Comparison of ENCODE assay signal across 9 mouse cellular contexts in the genomic region with DNA sequence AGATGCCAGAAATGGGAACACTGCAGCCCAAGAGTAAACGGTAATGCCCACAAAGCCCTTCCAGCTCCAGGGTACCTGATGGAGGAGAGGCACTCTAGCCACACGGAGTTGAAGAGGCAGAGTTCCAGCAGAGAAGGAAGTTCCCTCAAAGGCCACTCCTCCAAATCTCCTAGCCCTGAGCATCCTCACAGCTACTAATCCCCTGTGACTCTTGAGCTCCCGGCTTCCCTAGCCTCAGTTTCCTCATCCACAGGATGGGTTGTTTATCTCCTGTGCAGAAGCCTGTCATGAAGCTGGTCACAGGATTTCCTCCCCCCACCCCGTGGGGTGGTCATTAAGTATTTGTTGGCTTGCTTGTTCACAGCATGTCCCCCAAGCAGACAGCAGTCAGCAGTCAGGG. TPM values are rescaled to one million over a fixed set of nuclear protein-coding genes. Genes with fewer than 3 reads are reported as not detected.
DNase-seq lines count a peak whose midpoint lies in the region; ATAC-seq and TF ChIP-seq lines count a peak whose summit lies in the region.
"Had no signal": no experiment of that assay in that cellular context is flagged by ENCODE, and none has a peak within 500 bp of the region (broad histone marks: within the 10 kb centered on the region; RNA-seq: fewer than 3 reads in every experiment).

No protein-coding gene starts in this region.

- TF ChIP-seq POLR2A in bone marrow macrophage, adult 2 months (IDR thresholded peaks at IDR 0.05; ENCODE audit: borderline replicate concordance, low read depth, low read length): no peak

- TF ChIP-seq CTCF in bone marrow macrophage, adult 2 months (IDR thresholded peaks at IDR 0.05; ENCODE audit: low read depth, low read length): 0 out of 2 replicates have a peak, but pooled peaks have one; percentile 4

- 0 out of 2 replicates have a peak, but pooled peaks have one; percentile 3 for ATAC-seq in forebrain, embryonic 13.5 days
- no peak for ATAC-seq in forebrain, embryonic 11.5 days (replicated peaks; ENCODE audit: low FRiP score)
- no peak for ATAC-seq in kidney, embryonic 14.5 days (ENCODE audit: low FRiP score, low TSS enrichment)
- no peak for ATAC-seq in liver, embryonic 15.5 days (ENCODE audit: insufficient read depth)
- no peak for ATAC-seq in midbrain, embryonic 13.5 days

- H3K27me3 ChIP-seq in forebrain, embryonic 13.5 days: no peaks in the 10 kb centered on the region
- H3K27me3 ChIP-seq in forebrain, embryonic 11.5 days (ENCODE audit: control insufficient read depth, insufficient read depth, low read length): no peaks in the 10 kb centered on the region
- H3K27me3 ChIP-seq in kidney, embryonic 14.5 days (ENCODE audit: control insufficient read depth, insufficient read depth, low read length): no peaks in the 10 kb centered on the region
- H3K27me3 ChIP-seq in liver, embryonic 15.5 days: no peaks in the 10 kb centered on the region
- no peaks in the 10 kb centered on the region for H3K27me3 ChIP-seq in midbrain, embryonic 13.5 days

- no peaks in the 10 kb centered on the region for H3K36me3 ChIP-seq in forebrain, embryonic 13.5 days (ENCODE audit: poor library complexity, severe bottlenecking)
- no peaks in the 10 kb centered on the region for H3K36me3 ChIP-seq in forebrain, embryonic 11.5 days (ENCODE audit: control insufficient read depth, insufficient read depth, low read length)
- no peaks in the 10 kb centered on the region for H3K36me3 ChIP-seq in kidney, embryonic 14.5 days (ENCODE audit: control insufficient read depth, insufficient read depth, low read length)
- peaks cover 82% of the 10 kb centered on the region for H3K36me3 ChIP-seq in liver, embryonic 15.5 days (replicated peaks)
- H3K36me3 ChIP-seq in midbrain, embryonic 13.5 days: no peaks in the 10 kb centered on the region

- H3K4me1 ChIP-seq in forebrain, embryonic 13.5 days: peaks cover 43% of the 10 kb centered on the region
- no peaks in the 10 kb centered on the region for H3K4me1 ChIP-seq in forebrain, embryonic 11.5 days (replicated peaks; ENCODE audit: control insufficient read depth, insufficient read depth, low read length)
- peaks cover 43% of the 10 kb centered on the region for H3K4me1 ChIP-seq in kidney, embryonic 14.5 days (ENCODE audit: control insufficient read depth, insufficient read depth, low read length)
- peaks cover 50% of the 10 kb centered on the region for H3K4me1 ChIP-seq in bone marrow macrophage, adult 2 months (ENCODE audit: control insufficient read depth, insufficient read depth, low read length)
- peaks cover 93% of the 10 kb centered on the region for H3K4me1 ChIP-seq in liver, embryonic 15.5 days (replicated peaks)
- H3K4me1 ChIP-seq in midbrain, embryonic 13.5 days (replicated peaks): peaks cover 17% of the 10 kb centered on the region

- no peak overlapping the region for H3K4me2 ChIP-seq in forebrain, embryonic 13.5 days
- H3K4me2 ChIP-seq in forebrain, embryonic 11.5 days (ENCODE audit: low read depth, low read length, severe bottlenecking): no peak overlapping the region
- H3K4me2 ChIP-seq in kidney, embryonic 14.5 days (replicated peaks; ENCODE audit: low read depth, low read length): no peak overlapping the region
- H3K4me2 ChIP-seq in liver, embryonic 15.5 days: peak overlapping the region; percentile 41
- H3K4me2 ChIP-seq in midbrain, embryonic 13.5 days (replicated peaks): no peak overlapping the region

- no peak for DNase-seq in forebrain, embryonic 11.5 days (ENCODE audit: low spot score)
- DNase-seq in kidney, postnatal 4 days: peak; percentile 26 to 35
- DNase-seq in c-Kit-positive CD71-positive TER-119-positive erythroid progenitor cells, embryonic 14.5 days (ENCODE audit: low spot score): no peak

- no peak overlapping the region for H3K9ac ChIP-seq in forebrain, embryonic 13.5 days
- H3K9ac ChIP-seq in forebrain, embryonic 11.5 days (ENCODE audit: low read length): no peak overlapping the region
- no peak overlapping the region for H3K9ac ChIP-seq in kidney, embryonic 14.5 days (ENCODE audit: low read depth, low read length)
- H3K9ac ChIP-seq in liver, embryonic 15.5 days: no peak overlapping the region
- H3K9ac ChIP-seq in midbrain, embryonic 13.5 days (replicated peaks): no peak overlapping the region

- no peak overlapping the region for H3K27ac ChIP-seq in forebrain, embryonic 13.5 days
- H3K27ac ChIP-seq in forebrain, embryonic 11.5 days (ENCODE audit: low read depth, low read length): no peak overlapping the region
- H3K27ac ChIP-seq in kidney, embryonic 14.5 days (ENCODE audit: low read depth, low read length): no peak overlapping the region
- H3K27ac ChIP-seq in bone marrow macrophage, adult 2 months (ENCODE audit: insufficient read depth, low read depth, low read length): peak overlapping the region; percentile 93
- peak overlapping the region; percentile 77 for H3K27ac ChIP-seq in liver, embryonic 15.5 days (replicated peaks)
- H3K27ac ChIP-seq in midbrain, embryonic 13.5 days: no peak overlapping the region
- H3K27ac ChIP-seq: left cerebral cortex, adult 2 months had no signal

- no peak overlapping the region for H3K4me3 ChIP-seq in forebrain, embryonic 13.5 days
- no peak overlapping the region for H3K4me3 ChIP-seq in forebrain, embryonic 11.5 days (ENCODE audit: low read depth, low read length)
- H3K4me3 ChIP-seq in kidney, embryonic 14.5 days (ENCODE audit: low read length): no peak overlapping the region
- H3K4me3 ChIP-seq in bone marrow macrophage, adult 2 months (ENCODE audit: insufficient read depth, low read length): peak overlapping the region; percentile 24
- peak overlapping the region; percentile 17 for H3K4me3 ChIP-seq in liver, embryonic 15.5 days (replicated peaks)
- H3K4me3 ChIP-seq in midbrain, embryonic 13.5 days (replicated peaks): no peak overlapping the region
- H3K4me3 ChIP-seq: left cerebral cortex, adult 2 months had no signal

- no peaks in the 10 kb centered on the region for H3K9me3 ChIP-seq in forebrain, embryonic 13.5 days (replicated peaks)
- H3K9me3 ChIP-seq in forebrain, embryonic 11.5 days (ENCODE audit: control insufficient read depth, low read length): no peaks in the 10 kb centered on the region
- no peaks in the 10 kb centered on the region for H3K9me3 ChIP-seq in kidney, embryonic 14.5 days (ENCODE audit: control insufficient read depth, low read length)
- H3K9me3 ChIP-seq in liver, embryonic 15.5 days (replicated peaks): no peaks in the 10 kb centered on the region
- H3K9me3 ChIP-seq in midbrain, embryonic 13.5 days: no peaks in the 10 kb centered on the region

- 40% methylated on average over 4 of the region's 4 CpGs for WGBS in forebrain, embryonic 13.5 days
- WGBS in forebrain, embryonic 11.5 days: 49% methylated on average over 4 of the region's 4 CpGs
- 49% methylated on average over 4 of the region's 4 CpGs for WGBS in kidney, embryonic 14.5 days
- 19% methylated on average over 4 of the region's 4 CpGs for whole genome bisulfite sequencing in liver, embryonic 15.5 days (ENCODE audit: insufficient replicate concordance)
- WGBS in midbrain, embryonic 13.5 days: 53% methylated on average over 4 of the region's 4 CpGs

RNA-seq across cellular contexts. Expression of a gene that starts 7.9 kb away (rescaled TPM):
- 2.4 and 3.1 TPM in 2 replicates for polyA plus RNA-seq in forebrain, embryonic 13.5 days (2015; fragmentation: Nextera tagmentation; extraction: Ambion mirVana)
- 2.5 and 2.7 TPM in 2 replicates for polyA plus RNA-seq in forebrain, embryonic 11.5 days (2014; fragmentation: Nextera tagmentation; extraction: Ambion mirVana)
- polyA plus RNA-seq in kidney, embryonic 14.5 days (2014; fragmentation: Nextera tagmentation; extraction: Ambion mirVana): 2.8 and 3.1 TPM in 2 replicates
- 6.3 and 6.9 TPM in 2 replicates for polyA plus RNA-seq in bone marrow macrophage, adult 2 months (2012; ENCODE audit: insufficient read depth, insufficient read length, missing spikeins)
- polyA plus RNA-seq in liver, embryonic 15.5 days (2015; fragmentation: Nextera tagmentation; extraction: Ambion mirVana): 17.4 and 21.4 TPM in 2 replicates
- 2.7 and 3.5 TPM in 2 replicates for polyA plus RNA-seq in midbrain, embryonic 13.5 days (2015; fragmentation: Nextera tagmentation; extraction: Ambion mirVana)

Comparison
In these comparisons a context has a peak if more than half of its experiments do, and no peak if none do; other contexts are left out.
1. H3K27ac ChIP-seq: peak in bone marrow macrophage, adult 2 months (single experiment) and liver, embryonic 15.5 days (single experiment); none in forebrain, embryonic 13.5 days (single experiment), forebrain, embryonic 11.5 days (single experiment), kidney, embryonic 14.5 days (single experiment) and midbrain, embryonic 13.5 days (single experiment).
2. H3K4me3 ChIP-seq: peak in bone marrow macrophage, adult 2 months (single experiment) and liver, embryonic 15.5 days (single experiment); none in forebrain, embryonic 13.5 days (single experiment), forebrain, embryonic 11.5 days (single experiment), kidney, embryonic 14.5 days (single experiment) and midbrain, embryonic 13.5 days (single experiment).
3. DNase-seq: peak in kidney, postnatal 4 days (2 of 2); none in forebrain, embryonic 11.5 days (single experiment) and c-Kit-positive CD71-positive TER-119-positive erythroid progenitor cells, embryonic 14.5 days (single experiment).